Mouse (Mus musculus): ENCODE data around the gene Artn. TPM values are rescaled to one million over a fixed set of nuclear protein-coding genes. Genes with fewer than 3 reads are reported as not detected.
A peak's percentile ranks its signal among the peaks of the same experiment; 100 is the strongest.

Artn gene
- polyA plus RNA-seq, 1 experiment = not detected

- TF ChIP-seq POLR2A (IDR thresholded peaks at IDR 0.05; ENCODE audit: insufficient read depth, low read depth, low read length) (peak; percentile 91), CTCF (IDR thresholded peaks at IDR 0.05; ENCODE audit: insufficient read depth, low read depth, low read length) (no peak)
- Histone ChIP-seq H3K4me1 (ENCODE audit: control insufficient read depth, insufficient read depth, low read length) (peaks cover 32% of the 10 kb centered on the region), H3K27ac (ENCODE audit: insufficient read depth, low read depth, low read length) (peak overlapping the region; percentile 81), H3K4me3 (ENCODE audit: insufficient read depth, low read depth, low read length) (peak overlapping the region; percentile 57)
- 2% methylated on average over 71 of the region's 71 CpGs for WGBS
Measured at GRCm38 (mm10) chr4:117926545-117927482, 2.7 kb downstream of the Artn start.

- TF ChIP-seq POLR2A (IDR thresholded peaks at IDR 0.05; ENCODE audit: insufficient read depth, low read depth, low read length) (no peak), CTCF (IDR thresholded peaks at IDR 0.05; ENCODE audit: insufficient read depth, low read depth, low read length) (no peak)
- H3K4me3 ChIP-seq (ENCODE audit: insufficient read depth, low read depth, low read length) = no peak overlapping the region
- peaks cover 32% of the 10 kb centered on the region for H3K4me1 ChIP-seq (ENCODE audit: control insufficient read depth, insufficient read depth, low read length)
- H3K27ac ChIP-seq (ENCODE audit: insufficient read depth, low read depth, low read length) = no peak overlapping the region
- WGBS = 68% methylated on average over 5 of the region's 6 CpGs
Measured at GRCm38 (mm10) chr4:117924916-117925315, 4.6 kb downstream of the Artn start.

GRCm38 (mm10) chr4:117923450-117923849, 6.1 kb downstream of the Artn start:
- TF ChIP-seq CTCF (IDR thresholded peaks at IDR 0.05; ENCODE audit: insufficient read depth, low read depth, low read length) (no peak), POLR2A (IDR thresholded peaks at IDR 0.05; ENCODE audit: insufficient read depth, low read depth, low read length) (no peak)
- WGBS = 55% methylated on average over 2 of the region's 2 CpGs
- peaks cover 20% of the 10 kb centered on the region for H3K4me1 ChIP-seq (ENCODE audit: control insufficient read depth, insufficient read depth, low read length)
- no peak overlapping the region for H3K27ac ChIP-seq (ENCODE audit: insufficient read depth, low read depth, low read length)
- no peak overlapping the region for H3K4me3 ChIP-seq (ENCODE audit: insufficient read depth, low read depth, low read length)

- no peak overlapping the region for H3K27ac ChIP-seq (ENCODE audit: insufficient read depth, low read depth, low read length)
- peaks cover 4% of the 10 kb centered on the region for H3K4me1 ChIP-seq (ENCODE audit: control insufficient read depth, insufficient read depth, low read length)
- H3K4me3 ChIP-seq (ENCODE audit: insufficient read depth, low read depth, low read length) = no peak overlapping the region
- no peak for TF ChIP-seq POLR2A (IDR thresholded peaks at IDR 0.05; ENCODE audit: insufficient read depth, low read depth, low read length)
- WGBS = 87% methylated on average over 2 of the region's 2 CpGs
Measured at GRCm38 (mm10) chr4:117921358-117921757, 8.2 kb downstream of the Artn start.

DNA sequence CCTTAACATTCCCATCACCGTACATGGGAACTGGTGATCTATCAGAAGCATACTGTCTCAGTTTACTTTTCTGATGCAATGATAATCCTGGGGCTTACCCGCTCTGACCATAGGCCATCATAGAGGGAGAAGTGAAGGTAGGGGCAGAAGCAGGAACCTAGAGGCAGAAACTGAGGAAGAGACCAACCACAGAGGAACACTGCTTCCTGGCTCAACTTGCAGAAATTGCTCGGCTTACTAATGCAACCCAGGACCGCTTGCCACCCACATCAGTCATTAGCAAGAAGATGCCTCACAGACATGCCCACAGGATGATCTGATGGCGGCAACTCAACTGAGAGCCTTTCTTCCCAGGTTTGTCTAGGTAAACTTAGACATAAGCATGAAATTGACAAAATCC, 10.8 kb downstream of the Artn start:
- Histone ChIP-seq H3K4me3 (ENCODE audit: insufficient read depth, low read depth, low read length) (no peak overlapping the region), H3K4me1 (ENCODE audit: control insufficient read depth, insufficient read depth, low read length) (no peaks in the 10 kb centered on the region), H3K27ac (ENCODE audit: insufficient read depth, low read depth, low read length) (no peak overlapping the region)
- WGBS = 86% methylated on average over 5 of the region's 5 CpGs
- no peak for TF ChIP-seq CTCF (IDR thresholded peaks at IDR 0.05; ENCODE audit: insufficient read depth, low read depth, low read length)
- TF ChIP-seq POLR2A (IDR thresholded peaks at IDR 0.05; ENCODE audit: insufficient read depth, low read depth, low read length) = no peak

DNA sequence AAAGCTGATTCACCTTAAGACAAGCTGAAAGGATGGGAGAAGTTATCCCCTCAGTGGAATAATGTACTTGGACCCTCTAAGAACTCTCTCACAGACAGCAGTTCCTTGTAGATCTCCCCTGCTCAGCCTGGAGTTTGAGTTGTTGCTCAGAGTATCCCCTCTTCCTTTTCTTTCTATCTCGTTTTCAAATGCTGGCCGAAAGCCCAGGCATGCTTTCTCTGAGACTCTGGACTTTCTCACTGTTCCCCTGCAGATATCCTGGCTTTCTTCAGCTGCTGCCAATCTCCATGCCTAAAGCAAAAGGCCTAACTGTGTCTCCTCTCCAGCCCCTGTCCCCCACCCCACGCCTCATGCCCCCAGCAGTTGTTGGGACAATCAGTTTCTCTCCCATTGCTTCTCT, 11.3 kb downstream of the Artn start:
- peaks cover 2% of the 10 kb centered on the region; the same call in 1 of the 2 replicates for H3K4me1 ChIP-seq (ENCODE audit: control insufficient read depth, insufficient read depth, low read length)
- TF ChIP-seq POLR2A (IDR thresholded peaks at IDR 0.05; ENCODE audit: insufficient read depth, low read depth, low read length) = no peak
- TF ChIP-seq CTCF (IDR thresholded peaks at IDR 0.05; ENCODE audit: insufficient read depth, low read depth, low read length) = no peak
- WGBS = 44% methylated on average over 3 of the region's 3 CpGs
- no peak overlapping the region for H3K4me3 ChIP-seq (ENCODE audit: insufficient read depth, low read depth, low read length)
- H3K27ac ChIP-seq (ENCODE audit: insufficient read depth, low read depth, low read length) = no peak overlapping the region

GRCm38 (mm10) chr4:117917847-117918246, 11.7 kb downstream of the Artn start:
- H3K4me3 ChIP-seq (ENCODE audit: insufficient read depth, low read depth, low read length) = no peak overlapping the region
- peaks cover 5% of the 10 kb centered on the region; the same call in 1 of the 2 replicates for H3K4me1 ChIP-seq (ENCODE audit: control insufficient read depth, insufficient read depth, low read length)
- H3K27ac ChIP-seq (ENCODE audit: insufficient read depth, low read depth, low read length) = no peak overlapping the region
- no peak for TF ChIP-seq CTCF (IDR thresholded peaks at IDR 0.05; ENCODE audit: insufficient read depth, low read depth, low read length)
- no peak for TF ChIP-seq POLR2A (IDR thresholded peaks at IDR 0.05; ENCODE audit: insufficient read depth, low read depth, low read length)
- 93% methylated on average over 4 of the region's 4 CpGs for WGBS

DNA sequence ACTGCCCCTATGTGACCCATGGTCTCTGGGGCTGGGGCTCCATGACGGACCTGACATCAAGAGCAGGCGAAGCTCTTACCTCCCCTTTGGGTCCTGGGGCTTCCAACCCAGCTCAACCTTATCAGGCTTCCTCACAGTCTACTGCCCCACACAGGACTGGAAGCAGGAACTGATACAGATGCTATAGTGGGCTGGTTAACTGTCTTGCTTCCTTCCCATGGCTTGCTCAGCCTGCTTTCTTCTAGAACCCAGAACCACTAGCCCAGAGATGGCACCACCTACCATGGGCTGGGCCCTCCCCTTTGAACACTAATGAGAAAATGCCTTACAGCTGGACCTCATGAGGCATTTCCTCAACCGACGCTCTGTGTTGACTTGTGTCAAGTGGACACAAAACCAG, 12.2 kb downstream of the Artn start:
- Histone ChIP-seq H3K4me1 (ENCODE audit: control insufficient read depth, insufficient read depth, low read length) (peaks cover 10% of the 10 kb centered on the region), H3K4me3 (ENCODE audit: insufficient read depth, low read depth, low read length) (no peak overlapping the region), H3K27ac (ENCODE audit: insufficient read depth, low read depth, low read length) (no peak overlapping the region)
- WGBS = 94% methylated on average over 4 of the region's 4 CpGs
- TF ChIP-seq POLR2A (IDR thresholded peaks at IDR 0.05; ENCODE audit: insufficient read depth, low read depth, low read length) (no peak), CTCF (IDR thresholded peaks at IDR 0.05; ENCODE audit: insufficient read depth, low read depth, low read length) (no peak)

DNA sequence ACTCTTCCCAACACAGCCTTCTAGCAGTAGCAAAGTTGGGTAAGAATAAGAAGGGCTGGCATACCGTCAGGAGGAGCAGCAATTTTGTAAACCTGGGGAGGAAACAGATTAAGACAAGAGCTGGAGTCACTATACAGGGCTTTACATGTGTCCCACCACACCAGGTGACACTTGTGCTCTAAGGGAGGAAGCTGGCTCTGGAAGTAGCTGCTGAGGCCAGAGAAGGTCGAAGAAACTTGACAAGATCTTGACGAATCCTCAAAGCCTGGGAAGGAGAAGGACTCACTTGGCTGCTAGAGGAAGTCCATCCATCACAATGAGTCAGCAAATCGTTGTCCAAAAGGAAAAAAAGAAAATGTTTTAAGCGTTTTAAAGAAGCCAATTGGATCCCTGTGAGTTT, 13.2 kb downstream of the Artn start:
- peaks cover 19% of the 10 kb centered on the region for H3K4me1 ChIP-seq (ENCODE audit: control insufficient read depth, insufficient read depth, low read length)
- WGBS = 83% methylated on average over 5 of the region's 5 CpGs
- no peak overlapping the region for H3K4me3 ChIP-seq (ENCODE audit: insufficient read depth, low read depth, low read length)
- TF ChIP-seq POLR2A (IDR thresholded peaks at IDR 0.05; ENCODE audit: insufficient read depth, low read depth, low read length) (no peak), CTCF (IDR thresholded peaks at IDR 0.05; ENCODE audit: insufficient read depth, low read depth, low read length) (no peak)
- no peak overlapping the region for H3K27ac ChIP-seq (ENCODE audit: insufficient read depth, low read depth, low read length)

All from olfactory bulb, adult 2 months (tissue).